Mouse (Mus musculus) embryonic facial prominence, embryonic 10.5 days (tissue): ENCODE measurements around the gene Fam19a2. TPM values are rescaled to one million over a fixed set of nuclear protein-coding genes. Genes with fewer than 3 reads are reported as not detected.

Source experiments
- DNase-seq: peaks from one replicate; pipeline ENCODE4 v3.0.0-alpha.2; 2017; ENCODE audit warnings: low spot score
- H3K27ac ChIP-seq: fragments of 300-500 bp; sonication (generic); replicated peaks from 2 replicates; pipeline ENCODE4 v1.5.1; 2016; ENCODE audit warnings: mild to moderate bottlenecking
- H3K27me3 ChIP-seq: fragments of 300-500 bp; sonication (generic); replicated peaks from 2 replicates; pipeline ENCODE4 v1.6.1; 2016; ENCODE audit warnings: low read depth, mild to moderate bottlenecking; ENCODE audit not compliant: poor library complexity, severe bottlenecking
- H3K36me3 ChIP-seq: fragments of 300-500 bp; sonication (generic); replicated peaks from 2 replicates; pipeline ENCODE4 v1.6.1; 2016; ENCODE audit warnings: mild to moderate bottlenecking, moderate library complexity
- H3K4me1 ChIP-seq: fragments of 300-500 bp; sonication (generic); 2 replicates; pipeline ENCODE4 v1.6.1; 2016
- H3K4me3 ChIP-seq: fragments of 300-500 bp; sonication (generic); 2 replicates; pipeline ENCODE4 v1.5.1; 2016; ENCODE audit warnings: mild to moderate bottlenecking, moderate library complexity
- H3K9me3 ChIP-seq: fragments of 300-500 bp; sonication (generic); 2 replicates; pipeline ENCODE4 v1.6.1; 2016; ENCODE audit warnings: mild to moderate bottlenecking
- WGBS: fragments of 180-500 bp; shearing (Covaris S2); methylation state at CpG from one replicate; pipeline ENCODE4 v1.1.7; 2016; 5-methylcytosine and 5-hydroxymethylcytosine counted together
- polyA plus RNA-seq: library from polyadenylated mRNA; unstranded; fragments of >200 nt; fragmentation: Nextera tagmentation; extraction: Ambion mirVana; gene quantifications from 2 replicates; pipeline ENCODE4 v1.2.1, GENCODE M21; 2016

Gene Fam19a2
- polyA plus RNA-seq = 2.5 and 5.1 TPM in 2 replicates

- Histone ChIP-seq H3K27ac (peak within 1 kb of the TSS; percentile 69), H3K9me3 (no peaks in the 10 kb centered on the region), H3K27me3 (peaks cover 36% of the 10 kb centered on the region), H3K4me3 (peak within 1 kb of the TSS; percentile 68), H3K36me3 (no peaks in the 10 kb centered on the region), H3K4me1 (peaks cover 23% of the 10 kb centered on the region)
- 1% methylated on average over 12 of the region's 12 CpGs for WGBS
- peak; percentile 67 for DNase-seq
These were observed at the start of gene Fam19a2 for GRCm38 (mm10) chr10:123263876-123264309. TSS of gene Fam19a2 (plus strand) at chr10:123263996.

- Histone ChIP-seq H3K4me1 (no peaks in the 10 kb centered on the region), H3K36me3 (no peaks in the 10 kb centered on the region), H3K27ac (no peak overlapping the region), H3K4me3 (no peak overlapping the region), H3K9me3 (no peaks in the 10 kb centered on the region), H3K27me3 (no peaks in the 10 kb centered on the region)
- no peak for DNase-seq
- WGBS = 91% methylated on average over 5 of the region's 5 CpGs
These were observed 41.0 kb upstream of the Fam19a2 start for GRCm38 (mm10) chr10:123222785-123223184.

GRCm38 (mm10) chr10:123229420-123229819 is 34.4 kb upstream of the Fam19a2 start:
- no peaks in the 10 kb centered on the region for H3K4me1 ChIP-seq
- H3K36me3 ChIP-seq = no peaks in the 10 kb centered on the region
- no peaks in the 10 kb centered on the region for H3K9me3 ChIP-seq
- DNase-seq = no peak
- no peaks in the 10 kb centered on the region for H3K27me3 ChIP-seq
- H3K27ac ChIP-seq = no peak overlapping the region
- H3K4me3 ChIP-seq = no peak overlapping the region
- WGBS = 92% methylated on average over 5 of the region's 5 CpGs

- Histone ChIP-seq H3K36me3 (no peaks in the 10 kb centered on the region), H3K9me3 (no peaks in the 10 kb centered on the region), H3K27ac (no peak overlapping the region), H3K27me3 (no peaks in the 10 kb centered on the region), H3K4me1 (0 out of 2 replicates have a peak, but pooled peaks cover 4% of the 10 kb centered on the region), H3K4me3 (no peak overlapping the region)
- no peak for DNase-seq
- WGBS = 89% methylated on average over 6 of the region's 6 CpGs
These were observed 15.7 kb upstream of the Fam19a2 start for GRCm38 (mm10) chr10:123248063-123248462.

GRCm38 (mm10) chr10:123251904-123252303 is 11.9 kb upstream of the Fam19a2 start:
- DNase-seq = no peak
- 71% methylated on average over 9 of the region's 9 CpGs for WGBS
- Histone ChIP-seq H3K9me3 (no peaks in the 10 kb centered on the region), H3K4me3 (no peak overlapping the region), H3K36me3 (no peaks in the 10 kb centered on the region), H3K4me1 (0 out of 2 replicates have a peak, but pooled peaks cover 4% of the 10 kb centered on the region), H3K27me3 (no peaks in the 10 kb centered on the region), H3K27ac (no peak overlapping the region)

GRCm38 (mm10) chr10:123254299-123254698 is 9.5 kb upstream of the Fam19a2 start:
- WGBS = 35% methylated on average over 5 of the region's 5 CpGs
- Histone ChIP-seq H3K36me3 (no peaks in the 10 kb centered on the region), H3K27ac (no peak overlapping the region), H3K27me3 (no peaks in the 10 kb centered on the region), H3K4me3 (no peak overlapping the region), H3K9me3 (no peaks in the 10 kb centered on the region), H3K4me1 (0 out of 2 replicates have a peak, but pooled peaks cover 4% of the 10 kb centered on the region)
- DNase-seq = no peak

- Histone ChIP-seq H3K4me3 (no peak overlapping the region), H3K27ac (no peak overlapping the region), H3K36me3 (no peaks in the 10 kb centered on the region), H3K4me1 (0 out of 2 replicates have a peak, but pooled peaks cover 4% of the 10 kb centered on the region), H3K9me3 (no peaks in the 10 kb centered on the region), H3K27me3 (no peaks in the 10 kb centered on the region)
- 79% methylated on average over 7 of the region's 7 CpGs for WGBS
- DNase-seq = no peak
These were observed 8.0 kb upstream of the Fam19a2 start for GRCm38 (mm10) chr10:123255674-123256348.

GRCm38 (mm10) chr10:123264461-123265191 is 830 bp downstream of the Fam19a2 start:
- DNase-seq = peak; percentile 72
- peak overlapping the region; percentile 69 for H3K27ac ChIP-seq
- no peaks in the 10 kb centered on the region for H3K9me3 ChIP-seq
- H3K27me3 ChIP-seq = peaks cover 36% of the 10 kb centered on the region
- peaks cover 23% of the 10 kb centered on the region for H3K4me1 ChIP-seq
- peak overlapping the region; percentile 68 for H3K4me3 ChIP-seq
- no peaks in the 10 kb centered on the region for H3K36me3 ChIP-seq
- under 1% methylated on average over 84 of the region's 84 CpGs for WGBS

- peak overlapping the region; percentile 68 for H3K4me3 ChIP-seq
- no peaks in the 10 kb centered on the region for H3K36me3 ChIP-seq
- under 1% methylated on average over 50 of the region's 50 CpGs for WGBS
- peak overlapping the region; percentile 69 for H3K27ac ChIP-seq
- H3K9me3 ChIP-seq = no peaks in the 10 kb centered on the region
- peak; percentile 52 for DNase-seq
- peaks cover 36% of the 10 kb centered on the region for H3K27me3 ChIP-seq
- peaks cover 23% of the 10 kb centered on the region for H3K4me1 ChIP-seq
These were observed 1.5 kb downstream of the Fam19a2 start for GRCm38 (mm10) chr10:123265241-123265790.

- DNase-seq = no peak
- Histone ChIP-seq H3K27me3 (peaks cover 36% of the 10 kb centered on the region), H3K27ac (no peak overlapping the region), H3K9me3 (no peaks in the 10 kb centered on the region), H3K36me3 (no peaks in the 10 kb centered on the region), H3K4me3 (no peak overlapping the region), H3K4me1 (peaks cover 23% of the 10 kb centered on the region)
- WGBS = 84% methylated on average over 10 of the region's 10 CpGs
These were observed 4.8 kb downstream of the Fam19a2 start for GRCm38 (mm10) chr10:123268568-123268967.

- DNase-seq = no peak
- no peak overlapping the region for H3K27ac ChIP-seq
- 79% methylated on average over 11 of the region's 11 CpGs for WGBS
- no peak overlapping the region for H3K4me3 ChIP-seq
- H3K36me3 ChIP-seq = no peaks in the 10 kb centered on the region
- H3K4me1 ChIP-seq = no peaks in the 10 kb centered on the region
- H3K9me3 ChIP-seq = no peaks in the 10 kb centered on the region
- H3K27me3 ChIP-seq = no peaks in the 10 kb centered on the region
These were observed 10.8 kb downstream of the Fam19a2 start for GRCm38 (mm10) chr10:123274554-123274953.

- Histone ChIP-seq H3K4me3 (no peak overlapping the region), H3K27ac (no peak overlapping the region)
These were observed 43.5 kb downstream of the Fam19a2 start for GRCm38 (mm10) chr10:123307300-123307699.

More at GRCm38 (mm10) chr10:123307300-123307699, 43.5 kb downstream of the Fam19a2 start:
- DNase-seq = no peak
- Histone ChIP-seq H3K9me3 (no peaks in the 10 kb centered on the region), H3K36me3 (no peaks in the 10 kb centered on the region), H3K27me3 (no peaks in the 10 kb centered on the region), H3K4me1 (no peaks in the 10 kb centered on the region)
